Mouse (Mus musculus): ENCODE measurements around the gene Minar1.

The Minar1 gene

GRCm38 (mm10) chr9:89623006-89623760 is at the start of gene Minar1:
Gene Minar1, minus strand, starts transcription at chr9:89623125.
- no peak for DNase-seq

GRCm38 (mm10) chr9:89669878-89670277 is 47.0 kb upstream of the Minar1 start:
- peak; percentile 73 for DNase-seq

GRCm38 (mm10) chr9:89667306-89667942 is 44.5 kb upstream of the Minar1 start:
- no peak for DNase-seq

- no peak for DNase-seq
Measured at GRCm38 (mm10) chr9:89650913-89651312, 28.0 kb upstream of the Minar1 start.

- DNase-seq = no peak
Measured at GRCm38 (mm10) chr9:89637453-89637852, 14.5 kb upstream of the Minar1 start.

- DNase-seq = no peak
Measured at GRCm38 (mm10) chr9:89622296-89623005, 474 bp downstream of the Minar1 start.

- DNase-seq = no peak
Measured at GRCm38 (mm10) chr9:89621750-89622149, 1.2 kb downstream of the Minar1 start.

- no peak for DNase-seq
Measured at GRCm38 (mm10) chr9:89620347-89620746, 2.6 kb downstream of the Minar1 start.

- DNase-seq = no peak
Measured at GRCm38 (mm10) chr9:89616946-89617345, 6.0 kb downstream of the Minar1 start.

GRCm38 (mm10) chr9:89610592-89610991 is 12.3 kb downstream of the Minar1 start:
- DNase-seq = no peak

GRCm38 (mm10) chr9:89607321-89607720 is 15.6 kb downstream of the Minar1 start:
- no peak for DNase-seq

- DNase-seq = no peak
Measured at GRCm38 (mm10) chr9:89606256-89606655, 16.7 kb downstream of the Minar1 start.

GRCm38 (mm10) chr9:89601891-89602290 is 21.0 kb downstream of the Minar1 start:
- DNase-seq = no peak

- no peak for DNase-seq
Measured at GRCm38 (mm10) chr9:89600677-89601076, 22.2 kb downstream of the Minar1 start.

- no peak for DNase-seq
Measured at GRCm38 (mm10) chr9:89597071-89597470, 25.9 kb downstream of the Minar1 start.

GRCm38 (mm10) chr9:89596392-89596791 is 26.5 kb downstream of the Minar1 start:
- no peak for DNase-seq

- no peak for DNase-seq
Measured at GRCm38 (mm10) chr9:89592391-89592790, 30.5 kb downstream of the Minar1 start.

- DNase-seq = no peak
Measured at GRCm38 (mm10) chr9:89578422-89578821, 44.5 kb downstream of the Minar1 start.

- DNase-seq = peak; percentile 2
Measured at GRCm38 (mm10) chr9:89552663-89553062, 70.3 kb downstream of the Minar1 start.

Measured in layer of hippocampus, adult 9-11 months (tissue).